Mouse (Mus musculus) embryonic stem cell, embryonic (primary cell): ENCODE measurements around the gene Pdcd2l.

Source experiments
- CTCF ChIA-PET, 4 experiments: fragments of 300-600 bp in 2 of 4; fragments of 350-600 bp in 2 of 4; sonication (Branson Sonifier 250); formaldehyde crosslinking; loops; one replicate each; lab custom pipeline; 2022; ENCODE audit warnings: inconsistent platforms in 2 of 4; lab: Charles Lee
- POLR2A ChIA-PET, 4 experiments: fragments of 300-600 bp in 2 of 4; fragments of 350-600 bp in 2 of 4; sonication (Branson Sonifier 250); formaldehyde crosslinking; loops; one replicate each; lab custom pipeline; 2022; ENCODE audit warnings: antibody characterized with exemption in 4 of 4, inconsistent platforms in 1 of 4; lab: Charles Lee

Pdcd2l gene

GRCm38 (mm10) chr7:34196132-34197128, at the start of gene Pdcd2l:
Gene Pdcd2l (minus strand): TSS chr7:34196661.
- CTCF ChIA-PET: interaction anchor here in 2 of 4 experiments (0.5 to 1.4 kb wide), 10 partner anchors 12 to 119 kb away, joined by 3 to 5 read pairs (median 3); partner anchors contain the start of gene Uba2 (in 1 of the 2)
- POLR2A ChIA-PET: interaction anchor here (0.6 to 6.2 kb wide), 40 partner anchors 9 to 473 kb away, joined by 3 to 50 read pairs (median 4); partner anchors contain the start of genes Uba2 (in 3 of the 4) and Gpi1 (in 2 of the 4)

- ChIA-PET CTCF (interaction anchor here in 3 of 4 experiments (0.5 to 1.0 kb wide), 6 partner anchors 11 to 79 kb away, joined by 3 to 4 read pairs (median 3); no protein-coding TSS in a partner anchor), POLR2A (interaction anchor here in 2 of 4 experiments (0.6 to 2.6 kb wide), 12 partner anchors 8 to 432 kb away, joined by 3 to 13 read pairs (median 5); partner anchors contain the start of genes Gpi1 (in 2 of the 2) and Gm6096 (in 1 of the 2))
These were observed 45.7 kb upstream of the Pdcd2l start for GRCm38 (mm10) chr7:34242176-34242575.

GRCm38 (mm10) chr7:34238086-34238485, 41.6 kb upstream of the Pdcd2l start:
- ChIA-PET CTCF (no interaction called here), POLR2A (interaction anchor here in 2 of 4 experiments (0.7 to 2.8 kb wide), 6 partner anchors 9 to 31 kb away, joined by 3 to 9 read pairs (median 3); no protein-coding TSS in a partner anchor)

GRCm38 (mm10) chr7:34235602-34236001, 39.1 kb upstream of the Pdcd2l start:
- CTCF ChIA-PET: interaction anchor here in 2 of 4 experiments (0.7 to 1.6 kb wide), 2 partner anchors 8 to 17 kb away, joined by 3 read pairs; no protein-coding TSS in a partner anchor
- POLR2A ChIA-PET: interaction anchor here in 3 of 4 experiments (0.6 to 3.6 kb wide), 17 partner anchors 11 to 846 kb away, joined by 3 to 31 read pairs (median 5); partner anchors contain the start of genes Uba2 (in 2 of the 3) and Pdcd2l (in 1 of the 3)

- ChIA-PET POLR2A (interaction anchor here (0.5 to 3.6 kb wide), 61 partner anchors 8 to 847 kb away, joined by 3 to 31 read pairs (median 4); partner anchors contain the start of genes Uba2 (in 3 of the 4), Pdcd2l (in 2 of the 4), 4931406P16Rik (in 1 of the 4) and Gm6096 (in 1 of the 4)), CTCF (interaction anchor here (0.5 to 1.6 kb wide), 6 partner anchors 8 to 514 kb away, joined by 3 read pairs; no protein-coding TSS in a partner anchor)
These were observed 38.4 kb upstream of the Pdcd2l start for GRCm38 (mm10) chr7:34234610-34235561.

GRCm38 (mm10) chr7:34233909-34234609, 37.6 kb upstream of the Pdcd2l start:
- ChIA-PET POLR2A (interaction anchor here (0.5 to 3.6 kb wide), 69 partner anchors 8 to 1371 kb away, joined by 3 to 31 read pairs (median 4); partner anchors contain the start of genes Uba2 (in 3 of the 4), 4931406P16Rik (in 1 of the 4), Gm6096 (in 1 of the 4) and Pdcd2l (in 1 of the 4)), CTCF (interaction anchor here (0.5 to 1.6 kb wide), 7 partner anchors 9 to 440 kb away, joined by 3 to 4 read pairs (median 3); no protein-coding TSS in a partner anchor)

GRCm38 (mm10) chr7:34232785-34233725, 36.6 kb upstream of the Pdcd2l start:
- ChIA-PET CTCF (no interaction called here), POLR2A (interaction anchor here (0.6 to 3.6 kb wide), 45 partner anchors 8 to 1372 kb away, joined by 3 to 31 read pairs (median 4); partner anchors contain the start of genes Uba2 (in 3 of the 4) and 4931406P16Rik (in 1 of the 4))

- ChIA-PET POLR2A (interaction anchor here in 3 of 4 experiments (0.6 to 3.4 kb wide), 44 partner anchors 8 to 549 kb away, joined by 3 to 37 read pairs (median 4); partner anchors contain the start of genes Uba2 (in 2 of the 3), 4931406P16Rik (in 1 of the 3) and Pdcd2l (in 1 of the 3)), CTCF (interaction anchor here in 2 of 4 experiments (0.5 to 1.0 kb wide), 5 partner anchors 10 to 199 kb away, joined by 3 to 5 read pairs (median 3); no protein-coding TSS in a partner anchor)
These were observed 33.7 kb upstream of the Pdcd2l start, which contains the start of gene Gpi1 for GRCm38 (mm10) chr7:34230116-34230515. Gene Gpi1 (minus strand): TSS chr7:34230336.

GRCm38 (mm10) chr7:34229691-34230111, 33.2 kb upstream of the Pdcd2l start:
- CTCF ChIA-PET: interaction anchor here in 2 of 4 experiments (0.5 to 1.0 kb wide), 2 partner anchors 20 to 63 kb away, joined by 3 to 5 read pairs; no protein-coding TSS in a partner anchor
- POLR2A ChIA-PET: interaction anchor here in 3 of 4 experiments (0.6 to 3.4 kb wide), 40 partner anchors 7 to 317 kb away, joined by 3 to 37 read pairs (median 5); partner anchors contain the start of genes Uba2 (in 2 of the 3), 4931406P16Rik (in 1 of the 3) and Pdcd2l (in 1 of the 3)

GRCm38 (mm10) chr7:34229153-34229552, 32.7 kb upstream of the Pdcd2l start:
- POLR2A ChIA-PET: interaction anchor here (0.5 to 3.4 kb wide), 24 partner anchors 8 to 523 kb away, joined by 3 to 37 read pairs (median 5); partner anchors contain the start of gene Uba2 (in 1 of the 4)

GRCm38 (mm10) chr7:34228641-34229040, 32.2 kb upstream of the Pdcd2l start:
- ChIA-PET CTCF (interaction anchor here in 2 of 4 experiments (0.6 kb wide), 2 partner anchors 27 to 30 kb away, joined by 3 to 5 read pairs; no protein-coding TSS in a partner anchor), POLR2A (interaction anchor here (0.5 to 4.2 kb wide), 14 partner anchors 7 to 524 kb away, joined by 3 to 37 read pairs (median 5); no protein-coding TSS in a partner anchor)

More at GRCm38 (mm10) chr7:34229153-34229552, 32.7 kb upstream of the Pdcd2l start:
- CTCF ChIA-PET: interaction anchor here in 1 of 4 experiments (0.6 kb wide), 1 partner anchor 30 kb away, joined by 5 read pairs; no protein-coding TSS in a partner anchor

GRCm38 (mm10) chr7:34226846-34227245, 30.4 kb upstream of the Pdcd2l start:
- POLR2A ChIA-PET: interaction anchor here (0.6 to 4.2 kb wide), 15 partner anchors 8 to 322 kb away, joined by 3 to 14 read pairs (median 6); partner anchors contain the start of gene Pdcd2l (in 1 of the 4)
- CTCF ChIA-PET: interaction anchor here in 2 of 4 experiments (0.6 to 1.2 kb wide), 2 partner anchors 60 to 111 kb away, joined by 3 to 5 read pairs; no protein-coding TSS in a partner anchor

- CTCF ChIA-PET: interaction anchor here in 1 of 4 experiments (0.6 to 0.7 kb wide), 2 partner anchors 30 to 86 kb away, joined by 3 to 4 read pairs; partner anchors contain the start of gene Pdcd2l
- POLR2A ChIA-PET: interaction anchor here (0.6 to 4.2 kb wide), 19 partner anchors 8 to 62 kb away, joined by 3 to 14 read pairs (median 4); partner anchors contain the start of gene Pdcd2l (in 1 of the 4)
These were observed 29.6 kb upstream of the Pdcd2l start for GRCm38 (mm10) chr7:34226086-34226485.

- ChIA-PET POLR2A (interaction anchor here in 3 of 4 experiments (0.6 to 4.2 kb wide), 7 partner anchors 8 to 75 kb away, joined by 3 to 14 read pairs (median 5); no protein-coding TSS in a partner anchor), CTCF (interaction anchor here in 2 of 4 experiments (0.6 kb wide), 2 partner anchors 515 to 522 kb away, joined by 4 to 11 read pairs; no protein-coding TSS in a partner anchor)
These were observed 27.8 kb upstream of the Pdcd2l start for GRCm38 (mm10) chr7:34224308-34224707.
